Mouse (Mus musculus) spleen, postnatal 4 days (tissue): Measurements from ENCODE around the gene Chst12.

Experiments used
- DNase-seq, 2 experiments: peaks; one replicate each; pipeline ENCODE4 v3.0.0; 2022; ENCODE audit warnings: low spot score in 2 of 2

The Chst12 gene

GRCm38 (mm10) chr5:140570223-140570870 is 65.0 kb downstream of the Chst12 start:
- no peak for DNase-seq

GRCm38 (mm10) chr5:140571201-140571600 is 65.9 kb downstream of the Chst12 start:
- no peak for DNase-seq

GRCm38 (mm10) chr5:140571673-140572072 is 66.3 kb downstream of the Chst12 start:
- no peak for DNase-seq

GRCm38 (mm10) chr5:140572611-140573010 is 67.3 kb downstream of the Chst12 start:
- DNase-seq: no peak
